Mouse (Mus musculus) heart, postnatal 0 days (tissue): ENCODE measurements at regions not wholly inside any gene's neighbourhood (a gene's known extent, or its start where the extent isn't known, plus 50 kb on each side); places are given as distances from the start of the nearest gene placed in this dataset.

Source experiments
- CTCF ChIP-seq: IDR thresholded peaks from 2 replicates; pipeline ENCODE4 v1.5.1; 2016; ENCODE audit warnings: antibody characterized with exemption, control low read depth, low read depth
- EP300 ChIP-seq: IDR thresholded peaks from 2 replicates; pipeline ENCODE4 v1.6.1; 2016; ENCODE audit warnings: antibody characterized with exemption, low read depth

- no peak for TF ChIP-seq EP300
- TF ChIP-seq CTCF: no peak
These were observed 334.8 kb downstream of the Efna5 start for GRCm38 (mm10) chr17:62546286-62546685.
